Mouse (Mus musculus) embryo, embryonic 10 days (tissue): ENCODE results near the gene Senp5.
"Not testable (repeated sequence)": the region's sequence is repeated elsewhere in the genome, so short reads cannot be mapped to it uniquely, and the experiment has no call there.

Experiments used
- DNase-seq: peaks from one replicate; pipeline ENCODE4 v3.0.0-alpha.2; 2015; ENCODE audit warnings: low spot score

The Senp5 gene

DNA sequence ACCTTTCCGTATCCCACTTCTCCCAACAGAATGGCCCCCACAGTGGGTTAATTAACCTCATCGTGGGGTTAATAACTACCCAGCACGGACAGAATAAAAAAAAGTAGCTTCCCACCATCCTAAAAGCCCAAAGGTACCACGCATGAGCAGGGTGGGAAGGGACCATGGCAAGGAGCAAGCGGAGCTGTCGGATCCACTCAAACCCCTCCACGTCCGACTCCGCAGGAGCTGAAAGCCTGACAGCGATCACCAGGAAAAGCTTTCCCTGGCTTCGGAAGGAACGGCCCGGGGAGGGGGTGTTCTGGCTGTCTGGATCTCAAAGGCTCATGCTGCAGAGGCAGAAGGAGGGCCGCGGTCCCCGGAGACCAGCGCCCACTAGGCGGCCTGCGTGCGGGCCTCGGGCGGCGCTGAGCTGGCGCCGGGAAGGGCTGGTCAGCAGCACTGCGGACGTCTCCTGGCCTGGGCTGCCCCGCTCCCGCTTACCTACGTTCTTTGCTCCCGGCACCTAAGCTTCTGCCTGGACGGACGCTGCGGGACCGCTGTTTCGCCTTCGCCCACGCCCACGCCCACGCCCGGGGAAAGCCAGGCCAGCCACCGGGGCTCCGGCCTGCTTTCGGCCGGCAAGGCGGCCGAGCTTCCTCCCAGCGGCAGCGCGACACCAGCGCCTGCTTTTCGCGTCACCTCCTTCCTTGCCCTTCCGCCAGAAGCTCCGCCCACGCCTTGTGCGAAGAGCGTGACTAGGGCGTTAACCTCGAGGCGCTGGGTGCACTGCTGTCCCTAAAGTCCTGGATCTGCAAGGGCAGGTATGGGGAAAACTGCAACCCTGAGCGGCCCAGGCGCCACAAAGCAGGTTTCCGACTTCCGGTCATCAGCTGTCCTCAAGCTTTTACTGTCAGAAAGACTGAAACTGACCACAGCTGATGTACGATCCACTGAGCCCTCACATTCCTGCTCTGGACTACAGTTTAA lies at the start of gene Senp5:
TSS of gene Senp5 (minus strand) at position 779 of the 969 bp plus-strand sequence.
- peak; percentile 98 for DNase-seq

DNA sequence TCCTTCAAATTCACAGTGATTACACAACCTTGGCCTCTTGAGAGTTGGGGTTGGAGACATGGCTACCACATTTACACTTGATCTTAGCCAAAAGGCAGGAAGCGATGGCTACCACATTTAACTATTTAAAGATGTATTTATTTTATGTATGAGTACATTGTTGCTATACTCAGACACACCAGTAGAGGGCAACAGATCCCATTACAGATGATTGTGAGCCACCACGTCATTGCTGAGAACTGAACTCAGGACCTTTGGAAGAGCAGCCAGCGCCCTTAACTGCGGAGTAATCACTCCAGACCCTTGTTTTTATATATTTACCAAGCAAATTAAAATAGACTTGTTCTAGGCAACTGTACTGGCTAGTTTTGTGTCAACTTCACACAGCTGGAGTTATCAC lies 39.3 kb upstream of the Senp5 start:
- DNase-seq = no peak

DNA sequence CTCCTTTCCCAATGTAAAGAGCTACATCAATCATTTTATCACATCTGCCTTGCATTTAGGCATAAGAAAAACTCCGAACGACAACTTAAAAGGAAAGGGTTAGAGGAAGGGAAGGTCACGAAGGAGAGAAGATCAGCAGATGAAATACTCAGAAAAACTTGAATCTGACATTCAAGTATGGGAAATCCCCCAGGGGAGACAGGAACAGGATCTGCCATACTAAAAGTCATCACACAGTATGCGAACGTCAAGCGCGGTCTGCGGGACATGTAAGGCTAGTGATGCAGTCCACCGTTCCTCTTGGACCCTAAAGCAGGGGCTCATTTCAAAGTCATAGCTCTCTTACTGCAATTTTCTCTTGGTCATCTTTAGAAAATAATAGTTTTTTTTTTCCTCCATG lies 16.6 kb upstream of the Senp5 start:
- no peak for DNase-seq

DNA sequence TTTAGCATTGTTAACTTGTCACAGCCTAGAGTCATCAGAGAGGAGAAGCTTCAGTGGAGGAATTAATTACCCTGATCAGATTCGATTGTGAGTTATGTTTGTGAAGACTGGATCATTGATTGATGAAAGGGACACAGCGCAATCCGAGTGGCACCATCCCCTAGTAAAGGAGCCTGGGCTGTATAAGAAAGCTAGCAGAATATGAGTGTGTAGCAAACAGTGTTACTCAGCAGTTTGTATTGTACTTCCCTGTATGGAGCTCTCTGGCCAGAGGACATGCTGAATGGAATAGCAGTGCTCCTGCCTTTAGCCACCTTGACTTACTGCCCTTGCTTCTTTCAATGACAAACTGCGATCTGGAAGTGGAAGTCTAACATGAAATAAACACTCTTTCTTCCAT lies 7.2 kb upstream of the Senp5 start:
- DNase-seq = no peak

DNA sequence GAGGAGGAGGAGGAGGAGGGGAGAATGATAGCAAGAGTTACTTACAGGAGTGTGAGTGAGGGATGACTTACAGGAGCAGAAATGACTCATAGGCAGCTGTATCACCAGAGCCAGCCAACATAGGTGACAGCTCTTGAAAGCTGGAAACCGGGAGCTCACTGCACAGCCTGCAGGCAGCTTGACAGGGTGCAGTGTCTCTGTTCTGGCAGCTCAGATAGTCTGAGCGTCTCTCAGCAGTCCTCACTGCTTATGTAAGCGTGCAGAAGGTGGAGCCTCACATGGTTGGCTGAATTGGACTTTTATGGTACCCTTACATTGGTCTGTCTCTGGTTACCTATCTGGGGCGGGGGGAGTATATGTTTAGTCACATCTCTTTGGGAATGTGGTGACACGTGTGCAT lies 6.8 kb upstream of the Senp5 start:
- DNase-seq = no peak

DNA sequence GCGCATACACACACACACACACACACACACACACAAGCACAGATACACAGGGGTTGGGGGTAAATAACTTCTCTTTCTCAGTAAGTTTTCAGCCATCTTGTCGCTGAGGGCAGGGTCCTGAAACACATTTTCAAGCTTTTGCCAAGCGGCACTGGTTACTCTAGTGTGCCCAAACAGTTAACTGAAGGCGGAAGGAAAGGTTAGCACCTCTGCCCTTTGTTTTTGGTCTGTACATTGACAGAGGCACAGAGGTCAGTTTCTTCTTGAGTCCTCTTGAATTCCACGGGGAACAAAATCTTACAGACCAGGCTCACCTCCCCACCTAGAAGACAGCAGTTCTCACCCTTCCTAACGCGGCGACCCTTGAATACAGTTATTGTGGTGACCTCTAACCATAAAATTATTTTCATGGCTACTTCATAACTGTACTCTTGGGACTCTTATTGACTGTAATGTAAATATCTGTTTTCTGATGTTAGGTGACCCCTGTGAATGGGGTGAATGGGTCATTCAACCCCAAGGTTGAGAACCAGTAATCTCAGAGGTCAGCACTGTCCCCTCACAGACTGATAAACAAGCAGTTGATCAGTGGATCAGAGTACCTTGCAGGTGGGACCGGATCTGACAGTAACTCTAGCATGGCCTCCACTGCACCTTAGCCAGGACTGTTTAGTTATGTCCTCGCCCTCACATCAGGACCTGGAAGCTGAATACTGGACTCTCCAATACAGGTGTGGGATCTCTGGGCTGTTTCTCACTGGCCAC lies 5.6 kb upstream of the Senp5 start:
- DNase-seq = no peak

DNA sequence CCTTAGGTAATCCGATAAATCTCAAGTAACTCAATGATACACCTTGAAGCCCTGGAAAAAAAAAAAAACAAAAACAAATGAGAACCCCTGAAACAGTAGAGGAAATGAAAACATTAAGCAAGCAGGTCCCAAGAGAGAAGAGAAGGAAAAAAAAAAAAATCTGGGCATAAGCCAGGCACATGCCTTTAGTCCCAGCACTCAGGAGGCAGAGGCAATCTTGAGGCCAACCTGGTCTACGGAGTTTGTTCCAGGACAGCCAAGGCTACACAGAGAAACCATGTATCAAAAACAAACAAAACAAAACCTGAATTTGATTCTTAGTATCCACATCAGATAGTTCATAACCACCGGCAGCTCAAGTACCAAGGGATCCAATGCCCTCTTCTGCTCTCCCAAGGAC lies 1.6 kb upstream of the Senp5 start:
- no peak for DNase-seq

DNA sequence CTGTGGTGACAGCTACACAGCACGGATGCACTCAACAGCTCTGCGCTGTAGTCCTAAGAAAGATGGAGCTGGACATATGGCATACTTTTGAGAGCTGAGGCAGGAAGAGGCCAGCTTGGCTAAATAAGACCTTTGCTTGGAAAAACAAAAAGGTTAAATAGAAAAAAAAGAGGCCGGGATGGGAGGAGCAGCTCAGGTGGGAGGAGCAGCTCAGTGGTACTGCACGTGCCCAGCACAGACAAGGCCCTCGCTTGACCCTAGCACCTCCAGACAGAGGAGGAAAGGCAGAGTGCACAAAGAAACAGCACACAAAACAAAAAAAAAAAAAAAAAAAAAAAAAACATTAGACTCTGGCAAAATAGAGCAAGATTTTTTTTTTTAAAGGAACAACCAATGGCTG lies 6.7 kb downstream of the Senp5 start:
- no peak for DNase-seq

DNA sequence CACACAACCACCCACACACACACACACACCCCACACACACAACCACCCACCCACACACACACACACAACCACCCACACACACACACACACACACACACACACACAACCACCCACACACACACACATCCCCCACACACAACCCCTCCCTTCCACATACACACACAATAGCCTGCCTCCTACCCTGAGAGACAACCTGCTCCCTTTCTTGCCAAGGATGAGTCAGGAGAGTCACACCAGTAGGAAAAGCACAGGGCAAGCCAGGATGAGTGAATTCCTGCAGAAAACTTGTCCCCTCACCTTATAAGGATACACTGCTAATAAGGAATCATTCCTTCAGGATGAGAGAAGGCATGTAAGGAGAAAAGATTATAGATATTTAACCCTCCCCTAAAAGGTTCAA lies 9.1 kb downstream of the Senp5 start:
- no peak for DNase-seq

DNA sequence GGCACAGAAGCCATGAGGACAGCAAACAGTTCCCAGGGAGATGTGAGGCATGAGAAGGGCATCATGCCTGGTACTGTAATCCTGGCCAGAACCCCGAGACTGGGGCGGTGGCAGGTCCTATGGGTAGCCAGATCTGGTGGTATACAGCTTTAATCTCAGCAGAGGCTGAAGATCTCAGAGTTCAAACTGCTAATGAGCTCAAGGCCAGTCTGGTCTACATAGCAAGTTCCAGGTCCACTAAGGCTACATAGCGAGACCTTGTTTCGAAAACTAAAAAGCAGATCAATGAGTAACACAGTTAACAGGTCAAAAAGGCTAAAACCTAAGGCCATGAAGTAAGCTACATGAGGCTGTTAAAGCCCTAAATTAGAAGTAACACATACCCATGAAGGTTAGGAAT lies 9.9 kb downstream of the Senp5 start:
- DNase-seq = no peak

DNA sequence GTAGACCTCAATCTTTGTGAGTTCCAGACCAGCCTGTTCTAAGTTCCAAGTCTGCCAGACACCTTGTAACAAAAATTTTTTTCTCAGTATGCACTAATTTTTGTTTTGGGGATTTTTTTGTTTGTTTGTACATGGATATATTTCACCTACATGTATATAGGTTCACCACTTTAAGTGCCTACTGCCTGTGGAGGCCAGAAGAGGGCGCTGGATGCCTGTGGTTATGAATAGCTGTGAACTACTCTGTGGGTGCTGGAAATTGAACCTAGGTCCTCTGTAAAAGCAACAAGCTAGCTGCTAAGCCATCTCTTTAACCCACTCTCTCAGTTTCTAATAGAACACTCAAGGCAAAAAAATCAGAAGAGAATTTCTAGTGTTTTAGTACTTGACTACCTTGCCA lies 11.0 kb downstream of the Senp5 start:
- no peak for DNase-seq

DNA sequence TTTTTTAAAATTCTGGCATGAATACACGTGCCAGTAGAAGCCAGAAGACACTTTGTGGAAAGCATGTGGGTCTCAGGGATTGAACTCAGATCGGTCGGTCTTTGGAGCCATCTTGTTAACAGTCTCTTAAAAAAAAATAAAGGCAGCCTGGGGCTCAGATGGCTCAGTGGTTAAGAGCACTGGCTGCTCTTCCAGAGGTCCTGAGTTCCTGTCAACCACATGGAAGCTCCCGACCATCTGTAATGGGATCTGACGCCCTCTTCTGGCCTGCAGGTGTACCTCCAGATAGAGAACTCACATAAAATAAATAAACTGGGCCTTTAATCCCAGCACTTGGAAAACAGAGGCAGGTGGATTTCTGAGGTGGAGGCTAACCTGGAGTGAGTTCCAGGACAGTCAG lies 22.1 kb downstream of the Senp5 start:
- DNase-seq = no peak

DNA sequence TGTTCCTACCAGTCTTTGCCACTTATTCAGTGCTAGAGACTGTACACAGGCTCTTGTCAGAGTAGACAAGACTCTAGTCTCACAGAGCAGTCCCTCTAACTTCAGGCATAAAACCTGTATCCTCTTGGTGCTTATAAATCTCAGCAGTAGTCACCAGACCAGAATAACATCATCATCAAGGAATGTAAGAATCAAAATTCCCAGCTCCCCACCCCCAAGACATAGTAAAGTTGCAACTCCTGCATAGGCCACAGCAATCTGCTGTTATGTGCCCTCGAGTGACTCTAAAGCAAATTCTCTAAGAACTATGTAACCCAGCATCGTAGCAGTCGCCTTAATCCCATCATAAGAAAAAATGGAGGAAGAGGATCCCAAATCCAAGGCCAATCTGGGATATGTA lies 23.6 kb downstream of the Senp5 start:
- DNase-seq = no peak

DNA sequence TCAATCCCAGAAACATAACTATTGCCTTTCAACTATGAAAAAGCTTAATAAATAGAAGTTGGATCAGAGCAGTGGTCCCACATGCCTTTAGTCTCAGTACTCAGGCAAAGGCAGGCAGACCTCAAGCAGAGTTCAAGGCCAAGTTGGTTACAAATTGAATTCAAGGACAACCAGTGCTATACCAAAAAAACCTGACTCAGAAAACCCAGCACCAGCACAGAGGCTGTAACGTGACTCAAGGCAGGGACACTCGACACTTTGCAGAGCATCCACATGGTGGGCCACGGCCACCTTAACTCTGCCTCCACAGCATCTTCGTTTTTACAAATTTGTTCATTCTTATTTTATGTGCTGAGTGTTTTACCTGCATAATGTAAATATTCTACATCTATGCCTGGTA lies 27.8 kb downstream of the Senp5 start:
- DNase-seq = no peak

DNA sequence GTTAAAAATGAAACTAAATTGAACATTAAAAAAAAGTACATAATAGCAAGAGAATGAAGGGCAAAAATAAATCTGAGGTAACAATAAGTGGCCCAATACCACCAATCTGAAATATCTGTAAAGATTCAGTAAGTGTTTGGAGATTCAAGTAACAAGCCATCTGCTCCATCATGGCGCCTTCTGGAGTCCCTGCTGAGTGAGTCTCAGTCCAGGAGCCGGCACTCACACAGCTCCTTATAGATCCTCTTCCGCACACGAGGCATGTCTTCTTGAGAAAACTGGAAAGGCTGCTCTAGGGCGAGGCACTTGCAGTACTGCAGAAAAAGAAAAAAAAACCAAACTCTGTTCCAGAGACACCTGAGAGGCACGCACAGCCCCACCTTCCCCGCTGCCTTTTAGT lies 39.9 kb downstream of the Senp5 start:
- DNase-seq = no peak

DNA sequence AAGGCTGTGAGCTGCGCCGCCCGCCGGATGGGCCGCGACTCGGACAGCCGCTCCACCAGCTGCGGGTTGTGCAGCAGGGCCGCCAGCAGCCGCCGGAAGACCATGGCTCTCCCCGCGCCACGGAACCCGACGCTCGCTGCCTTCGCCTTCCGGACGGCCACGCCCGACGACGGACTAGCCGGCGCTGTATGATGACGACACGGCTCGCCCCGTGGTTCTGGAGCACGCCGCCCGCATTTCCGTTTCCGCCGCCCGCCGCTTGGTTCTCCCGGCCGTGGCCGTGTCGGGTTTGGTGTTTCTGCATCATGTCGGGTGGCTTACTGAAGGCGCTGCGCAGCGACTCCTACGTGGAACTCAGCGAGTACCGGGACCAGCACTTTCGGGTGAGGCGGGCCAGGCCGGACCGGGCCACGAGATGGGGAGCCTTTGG lies 54.7 kb downstream of the Senp5 start, which contains the start of the genes 0610012G03Rik and Ncbp2:
TSS of gene 0610012G03Rik (minus strand) at position 150 of the 430 bp plus-strand sequence.
TSS of gene Ncbp2 (plus strand) at position 169 of the 430 bp plus-strand sequence.
- peak; percentile 100 for DNase-seq

DNA sequence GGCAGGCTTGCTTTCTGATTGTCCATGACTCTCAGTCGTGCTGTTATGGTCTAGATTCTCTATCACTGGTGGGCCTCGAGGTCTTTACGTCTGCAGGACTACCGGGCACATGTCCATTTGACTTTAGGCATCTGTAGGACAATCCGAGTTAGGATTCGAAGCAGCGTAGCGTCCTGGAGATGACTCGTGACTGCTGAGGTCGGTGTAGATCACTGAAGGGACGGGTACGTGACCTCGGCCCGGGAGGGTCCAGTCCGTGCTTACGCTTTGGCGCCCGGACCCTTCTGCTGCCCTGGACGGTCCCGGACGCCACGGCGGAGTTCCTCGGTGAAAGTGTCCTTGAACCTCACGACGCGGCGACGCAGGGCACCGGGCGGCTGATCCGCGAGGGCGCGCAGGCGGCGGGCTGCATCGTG lies 55.2 kb downstream of the Senp5 start:
- DNase-seq = no peak

DNA sequence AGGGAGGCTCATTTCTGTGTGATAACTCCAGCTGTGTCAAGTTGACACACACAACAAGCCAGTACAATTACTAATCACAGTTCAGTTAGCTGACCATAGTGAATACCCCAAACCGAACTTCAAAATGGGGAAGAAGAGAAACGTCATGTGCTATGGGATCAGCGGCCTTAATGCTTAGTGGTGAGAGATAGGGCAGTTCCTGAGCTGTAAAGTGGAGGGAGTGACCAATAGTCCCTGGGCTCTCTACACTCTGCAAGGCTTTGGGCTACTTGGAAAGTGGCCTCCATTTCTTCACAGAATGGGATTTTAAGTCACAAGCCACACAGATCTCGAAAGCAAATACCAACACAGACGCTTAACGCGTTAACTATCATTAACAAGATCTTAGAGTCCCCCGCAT lies 55.8 kb downstream of the Senp5 start:
- DNase-seq = no peak

DNA sequence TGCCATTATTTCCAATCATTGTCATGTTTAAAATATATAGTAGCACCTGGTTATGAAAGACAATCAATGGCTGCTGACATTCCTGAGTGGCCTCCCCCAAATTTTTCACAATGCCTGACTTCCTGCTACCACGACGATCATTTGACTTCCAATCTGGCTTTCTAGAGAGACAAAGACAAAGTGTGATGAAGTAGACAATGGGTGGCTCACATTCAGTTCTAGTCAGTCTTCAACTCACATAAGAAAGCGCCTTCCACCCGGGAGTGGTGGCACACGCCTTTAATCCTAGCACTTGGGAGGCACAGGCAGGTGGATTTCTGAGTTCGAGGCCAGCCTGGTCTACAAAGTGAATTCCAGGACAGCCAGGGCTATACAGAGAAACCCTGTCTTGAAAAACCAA lies 57.1 kb downstream of the Senp5 start:
- DNase-seq = not testable (repeated sequence)

DNA sequence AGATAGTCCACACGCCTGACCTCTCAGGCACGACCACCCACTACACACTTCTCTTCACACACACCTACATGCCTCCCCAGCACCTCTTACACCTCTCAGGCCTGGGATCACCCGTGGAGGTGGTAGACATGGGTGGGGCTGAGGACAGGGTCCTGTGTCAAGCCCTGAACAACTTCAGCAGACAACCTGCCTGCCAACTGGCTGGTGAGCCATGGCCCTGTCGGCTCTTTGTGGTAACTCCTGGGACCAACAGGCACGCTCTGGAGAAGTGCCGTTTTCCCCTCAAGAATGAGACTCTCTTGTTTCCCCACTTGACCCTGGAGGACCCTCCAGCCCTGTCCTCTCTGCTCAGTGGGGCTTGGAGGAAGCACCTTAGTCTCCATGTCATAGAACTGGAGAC lies 57.7 kb downstream of the Senp5 start:
- no peak for DNase-seq

DNA sequence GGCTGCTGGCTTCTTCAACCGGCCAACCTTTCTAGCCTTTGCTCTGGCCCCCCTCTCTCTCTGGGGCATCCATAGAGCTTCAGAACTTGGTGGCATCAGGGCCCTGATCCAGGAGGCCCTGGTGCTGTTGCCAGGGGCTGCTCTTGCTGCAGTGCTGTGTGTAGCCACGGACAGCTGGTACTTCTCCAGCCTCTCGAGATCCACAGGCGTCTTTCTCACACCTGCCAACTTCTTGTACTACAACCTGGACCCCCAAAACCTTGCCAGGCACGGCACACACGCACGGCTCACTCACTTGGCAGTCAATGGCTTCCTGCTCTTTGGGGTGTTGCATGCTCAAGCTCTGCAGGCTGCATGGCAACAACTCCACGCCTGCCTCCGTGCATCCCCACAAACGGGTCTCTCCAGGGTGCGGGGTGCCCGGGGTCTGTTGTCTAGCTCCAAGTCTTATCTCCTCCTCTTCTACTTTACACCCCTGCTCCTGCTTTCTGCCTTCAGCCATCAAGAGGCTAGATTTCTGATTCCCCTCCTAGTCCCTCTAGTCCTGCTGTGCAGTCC lies 58.3 kb downstream of the Senp5 start:
- DNase-seq = no peak

DNA sequence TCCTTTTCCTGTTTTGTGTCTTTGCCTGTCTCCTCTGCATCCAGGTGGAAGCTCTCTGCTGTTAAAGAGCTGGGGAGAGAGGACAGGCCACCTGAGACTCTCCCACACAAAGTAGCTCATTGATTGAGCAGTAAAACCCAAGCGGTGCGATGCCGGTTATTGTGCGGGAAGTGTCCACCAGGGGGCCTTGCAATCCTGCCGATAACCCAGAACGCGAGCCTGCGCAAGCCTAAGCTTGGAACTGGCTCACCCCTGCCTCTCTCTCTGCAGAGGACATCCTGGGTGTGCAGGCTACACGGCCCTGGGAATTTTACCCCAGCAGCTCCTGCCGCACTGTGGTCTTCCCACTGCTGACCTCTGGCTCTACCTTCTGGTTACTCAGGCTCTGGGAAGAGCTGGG lies 59.1 kb downstream of the Senp5 start:
- DNase-seq = peak; percentile 87

DNA sequence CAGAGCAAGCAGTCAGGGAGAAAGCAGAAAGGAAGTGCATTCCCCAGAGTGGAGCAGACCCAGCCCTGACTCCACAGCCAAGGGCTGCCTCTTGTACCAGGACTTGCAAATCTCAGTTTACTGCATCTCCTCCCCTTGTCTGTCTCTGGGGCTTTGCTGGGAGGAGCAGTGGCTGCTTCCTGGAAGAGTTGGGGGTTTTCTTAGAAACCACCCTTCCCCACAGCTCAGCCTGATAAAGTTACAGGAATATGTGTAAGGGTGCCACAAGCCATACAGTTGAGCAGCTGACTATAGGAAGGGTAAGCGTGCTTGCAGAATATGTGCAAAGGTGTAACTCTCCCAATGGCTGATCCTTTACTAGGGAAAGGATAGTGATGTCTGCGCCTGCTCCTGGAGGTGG lies 62.5 kb downstream of the Senp5 start:
- no peak for DNase-seq
